Mouse (Mus musculus): ENCODE measurements around the gene Mettl24.

- TF ChIP-seq CTCF (IDR thresholded peaks at IDR 0.05; ENCODE audit: control insufficient read depth, insufficient read depth, low read length) (no peak), POLR2A (IDR thresholded peaks at IDR 0.05; ENCODE audit: borderline replicate concordance, control insufficient read depth, low read depth, low read length) (no peak)
Observed at GRCm38 (mm10) chr10:40645346-40645745, 37.7 kb upstream of the Mettl24 start.
